Mouse (Mus musculus): ENCODE measurements around the gene Cry2.
A peak's percentile ranks its signal among the peaks of the same experiment; 100 is the strongest.

Gene Cry2

GRCm38 (mm10) chr2:92445890-92446289 is 12.0 kb upstream of the Cry2 start:
- no peak for DNase-seq (ENCODE audit: extremely low spot score, low spot score)

- DNase-seq (ENCODE audit: extremely low spot score, low spot score), result no peak
Observed at GRCm38 (mm10) chr2:92444376-92444775, 10.5 kb upstream of the Cry2 start.

GRCm38 (mm10) chr2:92443313-92443712 is 9.5 kb upstream of the Cry2 start:
- DNase-seq (ENCODE audit: extremely low spot score, low spot score), result no peak

- no peak for DNase-seq (ENCODE audit: extremely low spot score, low spot score)
Observed at GRCm38 (mm10) chr2:92442419-92443001, 8.7 kb upstream of the Cry2 start.

- DNase-seq (ENCODE audit: extremely low spot score, low spot score), result no peak
Observed at GRCm38 (mm10) chr2:92440432-92440831, 6.6 kb upstream of the Cry2 start.

GRCm38 (mm10) chr2:92438567-92438966 is 4.7 kb upstream of the Cry2 start:
- DNase-seq (ENCODE audit: extremely low spot score, low spot score), result no peak

- peak; percentile 87 for DNase-seq (ENCODE audit: extremely low spot score, low spot score)
Observed at GRCm38 (mm10) chr2:92437875-92438274, 4.0 kb upstream of the Cry2 start.

GRCm38 (mm10) chr2:92437366-92437765 is 3.5 kb upstream of the Cry2 start:
- no peak for DNase-seq (ENCODE audit: extremely low spot score, low spot score)

GRCm38 (mm10) chr2:92435023-92435422 is 1.2 kb upstream of the Cry2 start:
- DNase-seq (ENCODE audit: extremely low spot score, low spot score), result no peak

- DNase-seq (ENCODE audit: extremely low spot score, low spot score), result no peak
Observed at GRCm38 (mm10) chr2:92434375-92434745, 517 bp upstream of the Cry2 start.

- no peak for DNase-seq (ENCODE audit: extremely low spot score, low spot score)
Observed at GRCm38 (mm10) chr2:92432299-92433295, 1.2 kb downstream of the Cry2 start.

- DNase-seq (ENCODE audit: extremely low spot score, low spot score), result no peak
Observed at GRCm38 (mm10) chr2:92431611-92432179, 2.1 kb downstream of the Cry2 start.

- no peak for DNase-seq (ENCODE audit: extremely low spot score, low spot score)
Observed at GRCm38 (mm10) chr2:92430723-92431541, 2.9 kb downstream of the Cry2 start.

GRCm38 (mm10) chr2:92430089-92430488 is 3.8 kb downstream of the Cry2 start:
- no peak for DNase-seq (ENCODE audit: extremely low spot score, low spot score)

- DNase-seq (ENCODE audit: extremely low spot score, low spot score), result no peak
Observed at GRCm38 (mm10) chr2:92427882-92428281, 6.0 kb downstream of the Cry2 start.

GRCm38 (mm10) chr2:92426426-92426825 is 7.4 kb downstream of the Cry2 start:
- DNase-seq (ENCODE audit: extremely low spot score, low spot score), result no peak

GRCm38 (mm10) chr2:92425366-92425765 is 8.5 kb downstream of the Cry2 start:
- no peak for DNase-seq (ENCODE audit: extremely low spot score, low spot score)

GRCm38 (mm10) chr2:92424462-92425308 is 9.2 kb downstream of the Cry2 start:
- DNase-seq (ENCODE audit: extremely low spot score, low spot score), result no peak

GRCm38 (mm10) chr2:92423702-92424461 is 10.0 kb downstream of the Cry2 start:
- DNase-seq (ENCODE audit: extremely low spot score, low spot score), result no peak

- DNase-seq (ENCODE audit: extremely low spot score, low spot score), result no peak
Observed at GRCm38 (mm10) chr2:92423156-92423555, 10.7 kb downstream of the Cry2 start.

Measured in neural tube, embryonic 10.5 days (tissue).